Mouse (Mus musculus) mature B cell (primary cell): Measurements from ENCODE around the gene Myt1l.

Experiments
- in situ Hi-C: fragments of 300-500 bp; cut with MboI; formaldehyde crosslinking; loops from 2 replicates; pipeline ENCODE4 v1.14.3; 2019

Gene Myt1l

DNA sequence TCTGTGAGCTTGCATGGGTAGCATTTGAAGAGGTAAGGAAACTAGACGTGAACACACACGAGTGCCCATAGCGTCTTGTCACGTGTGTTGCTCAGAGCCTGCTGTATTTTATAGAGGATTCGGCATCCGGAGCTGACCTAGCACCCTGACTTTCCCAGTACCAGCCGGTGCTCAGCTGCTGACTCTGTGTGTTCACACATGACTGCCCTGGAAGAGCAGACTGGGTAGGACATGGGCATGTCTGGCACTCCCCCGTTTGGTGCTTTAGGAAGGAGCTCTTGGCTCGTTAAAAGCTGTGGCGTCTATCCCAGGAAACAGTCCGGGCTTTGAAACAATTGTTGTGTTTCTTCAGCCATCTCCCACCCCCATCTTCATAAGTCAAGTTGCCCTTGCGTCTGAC lies 428.8 kb downstream of the Myt1l start:
- in situ Hi-C loops = no loop called here

DNA sequence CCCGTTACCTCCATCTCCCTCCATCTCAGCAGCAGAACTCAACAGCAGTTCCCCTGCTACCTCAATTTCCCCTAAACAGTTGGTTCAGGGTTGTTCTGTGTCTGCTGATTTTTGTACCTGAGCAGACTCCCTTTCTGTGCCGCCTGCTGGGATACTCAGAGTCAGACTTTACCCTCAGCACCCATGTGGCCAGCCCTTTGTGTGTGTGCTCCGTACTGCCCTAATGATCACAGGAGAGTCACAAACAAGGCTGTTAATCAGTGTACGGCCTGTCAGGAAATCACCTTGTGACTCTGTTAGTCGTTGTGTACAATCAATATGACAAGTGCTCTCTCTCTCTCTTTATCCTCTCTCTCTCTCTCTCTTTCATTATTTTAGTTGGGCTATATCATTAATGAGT lies 430.5 kb downstream of the Myt1l start:
- in situ Hi-C loops = no loop called here

DNA sequence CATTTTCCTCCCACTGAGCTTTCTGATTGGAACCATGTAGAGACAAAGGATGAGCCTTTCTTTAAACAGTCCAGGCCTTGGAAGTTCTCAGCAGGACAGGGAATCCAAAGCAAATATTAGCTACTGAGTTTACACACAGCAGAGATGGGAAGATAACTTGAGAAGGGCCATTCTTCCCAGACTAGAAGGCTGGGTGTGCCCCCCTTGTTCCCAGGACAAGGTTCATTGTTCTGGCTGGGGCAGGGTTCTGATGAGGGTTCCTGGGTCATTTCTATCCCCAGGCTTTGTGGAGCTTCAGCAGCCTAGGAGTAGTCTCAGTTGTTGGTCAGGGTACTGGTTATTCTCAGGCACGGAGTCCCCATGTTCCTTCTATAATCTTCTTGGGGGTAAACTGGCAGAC lies 432.9 kb downstream of the Myt1l start:
- in situ Hi-C loops = no loop called here

DNA sequence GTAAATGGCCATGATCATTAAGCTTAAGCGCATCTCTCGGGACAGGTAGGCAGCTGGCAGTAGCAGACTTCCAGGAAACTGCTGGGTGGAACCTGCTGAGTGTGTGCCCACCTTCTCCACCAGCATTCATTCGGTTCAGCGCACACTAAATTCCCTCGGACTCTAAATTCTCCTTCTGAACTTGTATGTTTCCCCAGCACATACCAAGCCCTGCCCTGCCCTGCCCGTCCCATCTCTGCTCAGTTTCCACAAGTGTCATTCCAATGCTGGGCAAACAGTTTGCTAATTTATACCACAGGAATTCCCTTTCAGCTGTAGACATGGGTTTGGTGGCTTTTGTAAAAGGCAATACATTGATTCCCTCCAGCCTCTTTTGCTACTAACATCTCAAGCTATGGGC lies 436.8 kb downstream of the Myt1l start:
- in situ Hi-C loops = no loop called here

DNA sequence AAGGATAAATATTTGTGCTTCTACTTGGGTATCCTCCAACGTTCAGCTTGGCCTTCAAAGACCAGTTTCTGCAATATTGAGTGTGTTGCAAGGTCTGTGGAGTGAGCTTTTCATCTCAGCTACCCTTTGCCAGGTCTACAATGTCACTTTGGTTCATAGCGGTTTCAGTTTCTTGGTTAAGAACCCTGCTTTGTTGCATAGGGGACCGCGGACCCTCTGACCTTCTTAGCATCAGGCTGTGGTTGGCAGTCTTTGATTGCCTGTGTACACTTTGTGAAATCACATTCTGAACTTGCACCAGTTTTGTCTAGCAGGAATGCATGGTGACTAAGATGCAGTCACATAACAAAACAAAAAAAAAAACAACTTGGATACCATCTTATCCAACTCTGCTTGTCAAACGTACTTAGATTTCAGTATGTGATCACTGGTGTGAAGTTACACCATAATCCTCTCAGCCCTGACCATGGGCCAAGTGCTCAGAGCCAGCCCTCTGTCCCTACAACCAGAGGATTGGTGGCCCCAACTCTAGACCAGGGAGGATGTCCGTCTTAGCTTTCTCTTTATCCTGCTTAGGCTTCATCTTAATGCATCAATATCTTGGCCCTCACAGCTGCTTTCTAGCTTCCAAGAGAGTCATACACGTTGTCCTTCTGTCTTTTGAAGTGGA lies 443.7 kb downstream of the Myt1l start:
- in situ Hi-C loops = no loop called here

DNA sequence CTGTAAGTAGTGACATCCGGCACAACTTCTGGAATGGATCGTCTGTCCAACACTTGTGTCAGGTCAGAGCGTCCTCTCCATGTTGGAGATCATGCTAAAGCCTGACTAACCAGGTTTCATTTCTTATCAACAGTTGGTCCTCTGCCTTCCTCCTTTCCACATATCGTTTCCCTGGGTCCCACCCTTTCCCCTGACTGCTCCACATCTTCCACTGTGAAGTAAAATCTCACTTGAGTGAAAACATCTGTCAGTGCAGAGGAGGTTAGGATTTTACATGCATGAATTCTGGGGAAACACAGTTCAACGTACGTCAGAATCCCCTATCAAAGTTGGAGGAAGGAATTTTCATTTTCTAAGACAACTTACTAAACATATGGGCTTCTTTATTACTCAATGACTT lies 444.3 kb downstream of the Myt1l start:
- in situ Hi-C loops = no loop called here
